Mouse (Mus musculus): ENCODE measurements around the gene Nlrc5. TPM values are rescaled to one million over a fixed set of nuclear protein-coding genes. Genes with fewer than 3 reads are reported as not detected.

The Nlrc5 gene
- polyA plus RNA-seq, 1 experiment from 2014 or later, result 0.16 TPM

GRCm38 (mm10) chr8:94482051-94482450 is 47.9 kb downstream of the Nlrc5 start:
- no peaks in the 10 kb centered on the region for H3K9me3 ChIP-seq (replicated peaks)
- H3K4me1 ChIP-seq, result no peaks in the 10 kb centered on the region
- 11% methylated on average over 6 of the region's 6 CpGs for WGBS
- no peaks in the 10 kb centered on the region for H3K27me3 ChIP-seq (ENCODE audit: low read depth, poor library complexity, severe bottlenecking)
- H3K27ac ChIP-seq (replicated peaks), result no peak overlapping the region
- H3K4me3 ChIP-seq, result no peak overlapping the region
- H3K36me3 ChIP-seq, result no peaks in the 10 kb centered on the region
- DNase-seq (ENCODE audit: low spot score), result no peak

GRCm38 (mm10) chr8:94485288-94485687 is 51.1 kb downstream of the Nlrc5 start:
- Histone ChIP-seq H3K36me3 (no peaks in the 10 kb centered on the region), H3K27ac (replicated peaks) (no peak overlapping the region), H3K4me1 (no peaks in the 10 kb centered on the region), H3K4me3 (no peak overlapping the region), H3K27me3 (ENCODE audit: low read depth, poor library complexity, severe bottlenecking) (no peaks in the 10 kb centered on the region), H3K9me3 (replicated peaks) (no peaks in the 10 kb centered on the region)
- 75% methylated on average over 3 of the region's 3 CpGs for WGBS
- no peak for DNase-seq (ENCODE audit: low spot score)

GRCm38 (mm10) chr8:94485882-94486281 is 51.7 kb downstream of the Nlrc5 start:
- WGBS, result 25% methylated on average over 2 of the region's 2 CpGs
- H3K9me3 ChIP-seq (replicated peaks), result no peaks in the 10 kb centered on the region
- DNase-seq (ENCODE audit: low spot score), result peak; percentile 50

DNA sequence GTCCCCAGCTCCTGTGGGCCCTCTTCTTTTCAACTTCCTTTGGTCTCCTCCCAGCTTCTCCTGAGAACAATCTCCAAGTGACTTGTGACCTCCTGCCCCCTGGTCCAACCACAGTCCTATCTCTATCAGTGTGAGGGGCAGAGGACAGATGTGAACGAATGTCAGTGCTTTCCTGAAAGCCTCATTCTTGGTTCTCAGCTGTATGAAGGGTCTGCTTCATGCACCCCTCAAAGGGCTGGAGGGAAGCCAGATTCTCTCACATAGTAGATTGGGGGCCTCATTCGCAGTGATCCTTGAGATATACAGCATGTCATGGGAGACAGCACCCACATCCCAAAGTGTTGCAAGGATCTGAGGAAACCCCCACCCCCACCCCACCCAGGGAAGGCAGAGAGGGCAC is 53.9 kb downstream of the Nlrc5 start:
- 0 out of 2 replicates have a peak, but pooled peaks cover 7% of the 10 kb centered on the region for H3K27me3 ChIP-seq (ENCODE audit: low read depth, poor library complexity, severe bottlenecking)
- H3K4me1 ChIP-seq, result peaks cover 11% of the 10 kb centered on the region
- H3K4me3 ChIP-seq, result no peak overlapping the region
- H3K9me3 ChIP-seq (replicated peaks), result no peaks in the 10 kb centered on the region
- 70% methylated on average over 2 of the region's 2 CpGs for WGBS
- no peak for DNase-seq (ENCODE audit: low spot score)
- H3K36me3 ChIP-seq, result no peaks in the 10 kb centered on the region
- no peak overlapping the region for H3K27ac ChIP-seq (replicated peaks)

More at GRCm38 (mm10) chr8:94485882-94486281, 51.7 kb downstream of the Nlrc5 start:
- H3K27me3 ChIP-seq (ENCODE audit: low read depth, poor library complexity, severe bottlenecking), result 0 out of 2 replicates have a peak, but pooled peaks cover 2% of the 10 kb centered on the region
- H3K4me3 ChIP-seq, result no peak overlapping the region
- H3K27ac ChIP-seq (replicated peaks), result no peak overlapping the region
- H3K4me1 ChIP-seq, result no peaks in the 10 kb centered on the region
- H3K36me3 ChIP-seq, result no peaks in the 10 kb centered on the region

- 77% methylated on average over 4 of the region's 4 CpGs for whole genome bisulfite sequencing
- H3K27me3 ChIP-seq (ENCODE audit: low read depth, poor library complexity, severe bottlenecking), result 0 out of 2 replicates have a peak, but pooled peaks cover 13% of the 10 kb centered on the region
Observed at GRCm38 (mm10) chr8:94489809-94490483, 55.8 kb downstream of the Nlrc5 start.

DNA sequence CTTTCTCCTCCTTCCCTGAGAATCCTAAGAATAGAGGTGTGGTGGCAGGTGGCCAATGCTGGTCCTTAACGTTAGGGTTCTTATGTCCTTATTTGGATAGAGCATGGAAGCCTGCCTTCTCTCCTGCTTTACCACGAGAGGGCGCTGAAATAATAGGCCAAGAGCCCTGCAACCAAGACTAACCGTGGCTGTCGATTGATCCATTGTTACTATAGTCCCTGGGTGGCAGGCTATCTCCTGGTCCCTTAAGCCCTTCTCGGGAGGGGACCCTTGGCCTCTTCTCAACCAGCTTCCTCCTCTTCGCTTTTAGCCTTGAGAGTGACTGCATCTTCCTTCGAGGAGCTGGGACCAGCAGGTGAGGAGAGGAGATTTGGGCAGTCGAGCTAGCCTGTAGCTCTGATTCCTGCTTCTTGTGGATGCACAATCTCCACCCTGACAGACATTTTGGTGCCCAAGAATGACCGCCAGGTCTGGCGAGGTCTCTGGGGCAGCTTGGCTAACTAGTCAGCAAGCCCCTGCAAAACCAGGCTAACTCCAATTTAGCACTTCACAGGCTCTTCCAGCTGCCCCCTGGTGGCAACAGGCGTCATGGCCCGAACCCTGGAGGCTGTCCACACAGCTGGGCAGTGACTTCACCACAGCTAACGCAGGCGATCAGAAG is 58.0 kb downstream of the Nlrc5 start:
- Histone ChIP-seq H3K4me1 (peaks cover 11% of the 10 kb centered on the region), H3K36me3 (no peaks in the 10 kb centered on the region), H3K9me3 (replicated peaks) (no peaks in the 10 kb centered on the region), H3K27ac (replicated peaks) (peak overlapping the region; percentile 84), H3K27me3 (ENCODE audit: low read depth, poor library complexity, severe bottlenecking) (0 out of 2 replicates have a peak, but pooled peaks cover 13% of the 10 kb centered on the region), H3K4me3 (peak overlapping the region; percentile 48)
- 5% methylated on average over 15 of the region's 15 CpGs for WGBS
- DNase-seq (ENCODE audit: low spot score), result peak; percentile 87

More at GRCm38 (mm10) chr8:94489809-94490483, 55.8 kb downstream of the Nlrc5 start:
- Histone ChIP-seq H3K27ac (replicated peaks) (no peak overlapping the region), H3K4me3 (no peak overlapping the region), H3K4me1 (peaks cover 11% of the 10 kb centered on the region), H3K36me3 (no peaks in the 10 kb centered on the region), H3K9me3 (replicated peaks) (no peaks in the 10 kb centered on the region)
- no peak for DNase-seq (ENCODE audit: low spot score)

DNA sequence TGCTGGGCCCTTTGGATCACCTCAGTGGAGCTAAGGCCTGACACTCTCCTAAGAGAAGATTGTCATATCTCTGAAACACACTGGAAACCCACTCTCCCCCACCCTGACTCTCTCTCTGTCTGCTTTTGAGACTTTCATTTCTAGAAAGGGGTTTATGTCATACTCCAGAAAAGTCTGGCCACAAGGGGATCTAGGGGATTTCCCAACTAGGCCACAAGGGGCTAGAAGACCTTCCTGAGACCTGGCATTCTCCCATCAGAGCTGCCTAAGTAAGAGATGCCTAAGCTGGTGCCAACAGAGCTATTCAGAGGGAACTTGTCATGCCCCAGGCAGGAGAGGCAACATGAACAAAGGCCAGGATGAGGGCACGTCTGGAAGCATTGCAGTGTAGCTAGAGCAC is 59.1 kb downstream of the Nlrc5 start:
- no peak for DNase-seq (ENCODE audit: low spot score)
- Histone ChIP-seq H3K4me1 (peaks cover 11% of the 10 kb centered on the region), H3K27me3 (ENCODE audit: low read depth, poor library complexity, severe bottlenecking) (0 out of 2 replicates have a peak, but pooled peaks cover 13% of the 10 kb centered on the region), H3K27ac (replicated peaks) (no peak overlapping the region), H3K4me3 (no peak overlapping the region), H3K36me3 (no peaks in the 10 kb centered on the region), H3K9me3 (replicated peaks) (no peaks in the 10 kb centered on the region)
- WGBS, result 46% methylated on average over 1 of the region's 1 CpGs

GRCm38 (mm10) chr8:94515430-94516208 is 81.5 kb downstream of the Nlrc5 start:
- WGBS, result 72% methylated on average over 5 of the region's 5 CpGs
- Histone ChIP-seq H3K27ac (replicated peaks) (no peak overlapping the region), H3K27me3 (ENCODE audit: low read depth, poor library complexity, severe bottlenecking) (no peaks in the 10 kb centered on the region), H3K4me1 (0 out of 2 replicates have a peak, but pooled peaks cover 2% of the 10 kb centered on the region), H3K4me3 (no peak overlapping the region), H3K9me3 (replicated peaks) (no peaks in the 10 kb centered on the region), H3K36me3 (no peaks in the 10 kb centered on the region)
- no peak for DNase-seq (ENCODE audit: low spot score)

GRCm38 (mm10) chr8:94516209-94516593 is 82.0 kb downstream of the Nlrc5 start:
- Histone ChIP-seq H3K36me3 (no peaks in the 10 kb centered on the region), H3K27me3 (ENCODE audit: low read depth, poor library complexity, severe bottlenecking) (no peaks in the 10 kb centered on the region), H3K9me3 (replicated peaks) (no peaks in the 10 kb centered on the region), H3K4me1 (0 out of 2 replicates have a peak, but pooled peaks cover 2% of the 10 kb centered on the region), H3K4me3 (no peak overlapping the region), H3K27ac (replicated peaks) (no peak overlapping the region)
- WGBS, result 41% methylated on average over 1 of the region's 1 CpGs
- DNase-seq (ENCODE audit: low spot score), result no peak

- Histone ChIP-seq H3K27me3 (ENCODE audit: low read depth, poor library complexity, severe bottlenecking) (no peaks in the 10 kb centered on the region), H3K4me1 (0 out of 2 replicates have a peak, but pooled peaks cover 5% of the 10 kb centered on the region), H3K27ac (replicated peaks) (no peak overlapping the region), H3K4me3 (no peak overlapping the region), H3K9me3 (replicated peaks) (no peaks in the 10 kb centered on the region), H3K36me3 (no peaks in the 10 kb centered on the region)
- WGBS, result 70% methylated on average over 3 of the region's 3 CpGs
- DNase-seq (ENCODE audit: low spot score), result no peak
Observed at GRCm38 (mm10) chr8:94516766-94517165, 82.6 kb downstream of the Nlrc5 start.

DNA sequence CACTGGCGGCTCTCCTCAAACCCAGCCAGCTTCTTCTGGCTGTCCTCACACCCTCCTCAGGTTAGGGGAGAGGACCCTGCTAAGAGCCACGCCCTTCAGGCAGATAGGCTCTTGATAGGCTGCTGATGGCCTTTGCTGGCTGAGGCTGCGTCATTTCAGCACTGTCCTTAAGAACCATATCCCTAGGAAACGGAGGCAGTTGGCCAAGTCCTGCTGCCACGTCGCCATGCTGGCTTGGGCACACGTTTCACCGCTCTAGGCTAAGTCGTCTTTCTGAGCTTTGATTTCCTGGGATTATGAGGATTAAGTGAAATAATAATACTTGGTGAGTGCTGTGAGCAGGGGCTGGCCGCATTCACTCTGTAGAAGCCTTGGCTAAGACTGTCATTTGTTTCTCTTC is 84.2 kb downstream of the Nlrc5 start:
- Histone ChIP-seq H3K36me3 (no peaks in the 10 kb centered on the region), H3K9me3 (replicated peaks) (no peaks in the 10 kb centered on the region), H3K4me1 (0 out of 2 replicates have a peak, but pooled peaks cover 5% of the 10 kb centered on the region), H3K27me3 (ENCODE audit: low read depth, poor library complexity, severe bottlenecking) (no peaks in the 10 kb centered on the region), H3K4me3 (no peak overlapping the region), H3K27ac (replicated peaks) (no peak overlapping the region)
- DNase-seq (ENCODE audit: low spot score), result no peak
- 79% methylated on average over 10 of the region's 10 CpGs for WGBS

GRCm38 (mm10) chr8:94519021-94519420 is 84.9 kb downstream of the Nlrc5 start:
- no peaks in the 10 kb centered on the region for H3K9me3 ChIP-seq (replicated peaks)
- no peaks in the 10 kb centered on the region for H3K36me3 ChIP-seq
- no peak overlapping the region for H3K27ac ChIP-seq (replicated peaks)
- DNase-seq (ENCODE audit: low spot score), result no peak
- no peak overlapping the region for H3K4me3 ChIP-seq
- no peaks in the 10 kb centered on the region for H3K27me3 ChIP-seq (ENCODE audit: low read depth, poor library complexity, severe bottlenecking)
- 93% methylated on average over 5 of the region's 5 CpGs for WGBS
- 0 out of 2 replicates have a peak, but pooled peaks cover 5% of the 10 kb centered on the region for H3K4me1 ChIP-seq

Data from midbrain, embryonic 10.5 days (tissue).